Mouse (Mus musculus) olfactory bulb, adult 2 months (tissue): ENCODE measurements at regions not wholly inside any gene's neighbourhood (a gene's known extent, or its start where the extent isn't known, plus 50 kb on each side); places are given as distances from the start of the nearest gene placed in this dataset.
"Not testable (repeated sequence)": the region's sequence is repeated elsewhere in the genome, so short reads cannot be mapped to it uniquely, and the experiment has no call there.

Experiments
- H3K27ac ChIP-seq: fragments of 200-500 bp; 2 replicates; pipeline ENCODE4 v1.5.1; 2012; ENCODE audit warnings: low read depth, low read length; ENCODE audit not compliant: insufficient read depth
- H3K4me1 ChIP-seq: fragments of 200-500 bp; 2 replicates; pipeline ENCODE4 v1.6.1; 2012; ENCODE audit warnings: low read length; ENCODE audit not compliant: control insufficient read depth, insufficient read depth
- H3K4me3 ChIP-seq: fragments of 200-500 bp; 2 replicates; pipeline ENCODE4 v1.5.1; 2012; ENCODE audit warnings: mild to moderate bottlenecking, low read depth, low read length, moderate library complexity; ENCODE audit not compliant: insufficient read depth
- CTCF ChIP-seq: fragments of 200-500 bp; IDR thresholded peaks from 2 replicates; pipeline ENCODE4 v1.5.1; 2012; ENCODE audit warnings: low read depth, mild to moderate bottlenecking, low read length, moderate library complexity; ENCODE audit not compliant: insufficient read depth
- POLR2A ChIP-seq: fragments of 200-500 bp; IDR thresholded peaks from 2 replicates; pipeline ENCODE4 v1.6.1; 2012; ENCODE audit warnings: mild to moderate bottlenecking, low read depth, low read length, moderate library complexity; ENCODE audit not compliant: insufficient read depth
- WGBS: fragments of 180-500 bp; shearing (Covaris S2); methylation state at CpG from one replicate; pipeline ENCODE4 v1.1.7; 2018; 5-methylcytosine and 5-hydroxymethylcytosine counted together

DNA sequence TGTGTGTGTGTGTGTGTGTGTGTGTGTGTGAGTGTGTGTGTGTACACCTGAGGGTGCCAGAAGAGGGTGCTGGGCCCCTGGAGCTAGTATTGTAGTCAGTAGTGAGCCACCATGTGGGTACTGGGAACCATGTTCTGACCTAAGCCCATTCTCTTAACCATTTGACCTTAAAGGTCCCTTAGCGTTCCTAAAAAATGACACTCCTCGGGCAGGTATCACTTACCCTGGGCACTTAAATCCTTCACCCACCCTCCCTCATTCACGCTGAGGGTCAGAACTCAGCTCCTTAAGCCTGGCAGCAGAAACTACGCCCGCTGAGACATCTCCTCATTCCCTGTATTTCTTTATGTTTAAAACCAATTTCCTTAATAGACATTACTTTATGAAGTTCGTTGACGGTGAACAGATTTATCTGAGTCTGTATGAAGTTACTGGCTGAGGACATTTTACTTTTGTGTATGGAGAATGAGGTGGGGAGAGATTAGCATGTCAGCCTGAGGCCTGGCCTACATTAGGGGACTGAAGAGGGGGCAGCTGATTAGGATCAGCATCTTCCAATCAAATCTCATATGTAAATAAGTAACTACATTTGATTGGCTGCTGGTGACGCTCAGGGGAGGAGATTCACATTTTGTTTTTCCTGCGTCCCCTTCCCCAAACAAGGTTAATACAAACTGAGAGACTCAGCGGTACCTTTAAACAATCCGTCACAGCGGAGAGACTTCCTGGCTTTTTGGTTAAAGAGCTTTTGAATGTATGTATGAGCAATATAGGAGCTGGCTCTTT is 61.8 kb upstream of the Gadl1 start:
- H3K4me1 ChIP-seq, result no peaks in the 10 kb centered on the region
- H3K27ac ChIP-seq, result no peak overlapping the region
- TF ChIP-seq CTCF (no peak), POLR2A (no peak)
- WGBS, result 70% methylated on average over 12 of the region's 12 CpGs
- no peak overlapping the region for H3K4me3 ChIP-seq

DNA sequence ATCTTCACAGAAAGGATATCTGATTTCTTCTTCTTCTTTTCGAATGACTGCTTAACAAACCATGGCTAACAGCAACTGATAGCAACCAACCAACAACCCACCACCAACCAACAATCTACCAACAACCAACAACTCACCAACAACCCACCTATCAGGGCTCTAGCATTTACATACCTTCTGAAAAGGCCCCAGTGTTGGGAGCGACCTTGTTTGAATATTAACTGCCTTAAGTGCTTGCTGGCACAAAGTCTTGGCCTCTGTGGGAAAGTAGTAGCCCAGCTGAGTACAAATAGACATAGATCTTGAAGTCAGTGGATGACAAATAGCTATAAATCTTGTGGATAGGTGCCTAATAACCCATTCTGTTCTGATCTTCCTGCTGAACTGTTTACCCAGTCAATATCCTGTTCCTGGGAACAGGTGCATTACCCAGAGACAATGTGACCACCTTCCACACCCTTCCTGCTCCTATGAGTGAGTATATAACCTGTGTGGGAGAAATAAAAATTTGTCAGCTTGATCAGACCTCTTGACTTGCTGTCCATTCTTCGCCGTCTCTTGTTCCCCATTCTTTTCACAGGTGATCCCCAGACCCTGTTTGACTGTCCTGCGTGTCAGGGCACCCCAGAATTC is 55.9 kb upstream of the Gadl1 start:
- not testable (repeated sequence) for H3K4me1 ChIP-seq, H3K27ac ChIP-seq, H3K4me3 ChIP-seq
- WGBS, result 90% methylated on average over 5 of the region's 5 CpGs

DNA sequence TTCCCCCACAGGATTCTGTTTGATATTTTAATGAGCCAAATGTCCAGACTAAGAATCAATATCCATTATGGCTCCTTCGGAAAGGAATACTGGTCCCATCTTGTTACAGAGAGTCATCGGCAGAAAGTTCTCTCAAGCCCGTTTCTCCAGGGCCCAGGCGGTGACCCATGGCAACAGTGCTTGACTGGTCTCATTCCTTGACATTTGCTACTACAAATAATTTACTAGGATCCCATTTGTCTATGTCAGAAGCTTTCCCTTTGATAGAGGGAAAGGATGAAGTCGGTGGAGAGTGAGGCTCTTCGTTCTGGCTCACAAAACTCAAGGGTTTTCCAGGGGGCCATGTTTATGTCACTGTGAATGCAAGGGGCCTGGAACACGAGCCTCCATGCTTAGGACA is 52.0 kb upstream of the Gadl1 start:
- no peak for TF ChIP-seq CTCF
- no peak for TF ChIP-seq POLR2A
- Histone ChIP-seq H3K4me3 (no peak overlapping the region), H3K4me1 (no peaks in the 10 kb centered on the region), H3K27ac (no peak overlapping the region)
- WGBS, result 90% methylated on average over 7 of the region's 7 CpGs

DNA sequence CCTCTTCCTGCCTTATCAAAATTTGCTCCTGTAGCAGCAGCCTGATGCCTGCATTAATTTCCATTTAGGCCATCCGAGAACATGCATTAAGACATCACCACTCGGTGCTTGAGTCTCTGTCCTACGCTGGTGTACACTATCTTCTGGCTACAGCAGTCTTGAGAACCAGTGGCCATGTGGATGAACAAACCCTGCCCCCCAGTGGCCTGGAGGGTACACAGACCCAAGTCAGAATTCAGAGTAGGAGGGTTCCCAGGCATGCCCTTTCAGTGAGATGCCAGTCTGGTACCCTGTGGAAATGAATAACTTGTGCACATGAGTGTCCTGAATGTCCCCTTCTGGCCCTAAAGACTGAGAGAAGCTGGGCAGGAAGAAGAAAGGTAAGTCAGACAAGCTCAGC is 50.4 kb upstream of the Gadl1 start:
- Histone ChIP-seq H3K4me3 (no peak overlapping the region), H3K4me1 (no peaks in the 10 kb centered on the region), H3K27ac (no peak overlapping the region)
- WGBS, result 92% methylated on average over 3 of the region's 3 CpGs
- TF ChIP-seq CTCF (no peak), POLR2A (no peak)
